Mouse (Mus musculus) thymus, adult 2 months (tissue): ENCODE measurements at regions not wholly inside any gene's neighbourhood (a gene's known extent, or its start where the extent isn't known, plus 50 kb on each side); places are given as distances from the start of the nearest gene placed in this dataset.

ENCODE experiments used
- DNase-seq: peaks from one replicate; pipeline ENCODE4 v3.0.0; 2021
- H3K27ac ChIP-seq: fragments of 200-500 bp; 2 replicates; pipeline ENCODE4 v1.5.1; 2012; ENCODE audit warnings: low read length, control low read depth; ENCODE audit not compliant: control insufficient read depth, insufficient read depth
- H3K27me3 ChIP-seq: fragments of 200-500 bp; 2 replicates; pipeline ENCODE4 v1.6.1; 2012; ENCODE audit warnings: mild to moderate bottlenecking, low read length, moderate library complexity, mixed read lengths; ENCODE audit not compliant: control insufficient read depth, insufficient read depth
- H3K36me3 ChIP-seq: fragments of 200-500 bp; 2 replicates; pipeline ENCODE4 v1.6.1; 2012; ENCODE audit warnings: mild to moderate bottlenecking, low read length, moderate library complexity; ENCODE audit not compliant: control insufficient read depth, insufficient read depth
- H3K4me1 ChIP-seq: fragments of 200-500 bp; replicated peaks from 2 replicates; pipeline ENCODE4 v1.6.1; 2012; ENCODE audit warnings: low read length; ENCODE audit not compliant: control insufficient read depth, insufficient read depth
- H3K4me3 ChIP-seq: fragments of 200-500 bp; 2 replicates; pipeline ENCODE4 v1.5.1; 2012; ENCODE audit warnings: mild to moderate bottlenecking, low read length, control low read depth, moderate library complexity; ENCODE audit not compliant: control insufficient read depth, insufficient read depth
- CTCF ChIP-seq: fragments of 200-500 bp; IDR thresholded peaks from 2 replicates; pipeline ENCODE4 v1.5.1; 2012; ENCODE audit warnings: mild to moderate bottlenecking, control low read depth, low read length, moderate library complexity, borderline replicate concordance; ENCODE audit not compliant: control insufficient read depth, poor library complexity, insufficient read depth; ENCODE audit errors: extremely low read depth
- POLR2A ChIP-seq: fragments of 200-500 bp; IDR thresholded peaks from 2 replicates; pipeline ENCODE4 v1.6.1; 2012; ENCODE audit warnings: mild to moderate bottlenecking, low read length, control low read depth, moderate library complexity; ENCODE audit not compliant: control insufficient read depth, poor library complexity, insufficient read depth; ENCODE audit errors: extremely low read depth
- WGBS: fragments of 180-500 bp; shearing (Covaris S2); methylation state at CpG from one replicate; pipeline ENCODE4 v1.1.7; 2018; 5-methylcytosine and 5-hydroxymethylcytosine counted together

- DNase-seq = no peak
- TF ChIP-seq CTCF (no peak), POLR2A (no peak)
- WGBS = 96% methylated on average over 3 of the region's 3 CpGs
Measured at GRCm38 (mm10) chr2:50653121-50653615, 356.6 kb upstream of the Mmadhc start.

GRCm38 (mm10) chr2:50649656-50650055 lies 353.1 kb upstream of the Mmadhc start:
- no peak overlapping the region for H3K27ac ChIP-seq
- H3K27me3 ChIP-seq = no peaks in the 10 kb centered on the region
- DNase-seq = no peak
- H3K4me3 ChIP-seq = no peak overlapping the region
- WGBS = 92% methylated on average over 3 of the region's 3 CpGs
- H3K36me3 ChIP-seq = no peaks in the 10 kb centered on the region
- no peak for TF ChIP-seq CTCF
- no peak for TF ChIP-seq POLR2A
- no peaks in the 10 kb centered on the region for H3K4me1 ChIP-seq

More at GRCm38 (mm10) chr2:50653121-50653615, 356.6 kb upstream of the Mmadhc start:
- Histone ChIP-seq H3K27ac (no peak overlapping the region), H3K4me3 (no peak overlapping the region), H3K27me3 (no peaks in the 10 kb centered on the region), H3K36me3 (no peaks in the 10 kb centered on the region), H3K4me1 (no peaks in the 10 kb centered on the region)

- Histone ChIP-seq H3K27ac (no peak overlapping the region), H3K27me3 (no peaks in the 10 kb centered on the region), H3K4me1 (no peaks in the 10 kb centered on the region), H3K36me3 (no peaks in the 10 kb centered on the region), H3K4me3 (no peak overlapping the region)
- no peak for TF ChIP-seq CTCF
- TF ChIP-seq POLR2A = no peak
- 91% methylated on average over 5 of the region's 5 CpGs for WGBS
- DNase-seq = no peak
Measured at GRCm38 (mm10) chr2:50643219-50643618, 346.6 kb upstream of the Mmadhc start.

- WGBS = 37% methylated on average over 2 of the region's 2 CpGs
- DNase-seq = no peak
- H3K36me3 ChIP-seq = no peaks in the 10 kb centered on the region
Measured at GRCm38 (mm10) chr2:50642198-50642597, 345.6 kb upstream of the Mmadhc start.

GRCm38 (mm10) chr2:50635896-50636295 lies 339.3 kb upstream of the Mmadhc start:
- Histone ChIP-seq H3K27ac (no peak overlapping the region), H3K27me3 (no peaks in the 10 kb centered on the region), H3K4me1 (no peaks in the 10 kb centered on the region), H3K36me3 (no peaks in the 10 kb centered on the region), H3K4me3 (no peak overlapping the region)
- TF ChIP-seq CTCF (no peak), POLR2A (no peak)
- DNase-seq = no peak
- WGBS = 89% methylated on average over 2 of the region's 2 CpGs

More at GRCm38 (mm10) chr2:50642198-50642597, 345.6 kb upstream of the Mmadhc start:
- no peak for TF ChIP-seq CTCF
- TF ChIP-seq POLR2A = no peak
- no peaks in the 10 kb centered on the region for H3K4me1 ChIP-seq
- H3K4me3 ChIP-seq = no peak overlapping the region
- H3K27me3 ChIP-seq = no peaks in the 10 kb centered on the region
- H3K27ac ChIP-seq = no peak overlapping the region

GRCm38 (mm10) chr2:50631786-50632185 lies 335.2 kb upstream of the Mmadhc start:
- no peak for DNase-seq
- H3K4me3 ChIP-seq = no peak overlapping the region
- no peaks in the 10 kb centered on the region for H3K4me1 ChIP-seq
- no peak for TF ChIP-seq CTCF
- H3K36me3 ChIP-seq = no peaks in the 10 kb centered on the region
- no peak overlapping the region for H3K27ac ChIP-seq
- H3K27me3 ChIP-seq = no peaks in the 10 kb centered on the region

GRCm38 (mm10) chr2:50627501-50627900 lies 330.9 kb upstream of the Mmadhc start:
- 86% methylated on average over 2 of the region's 2 CpGs for WGBS
- Histone ChIP-seq H3K36me3 (no peaks in the 10 kb centered on the region), H3K4me3 (no peak overlapping the region), H3K27ac (no peak overlapping the region), H3K27me3 (no peaks in the 10 kb centered on the region), H3K4me1 (no peaks in the 10 kb centered on the region)
- DNase-seq = no peak
- TF ChIP-seq CTCF (no peak), POLR2A (no peak)
